Mouse (Mus musculus): Measurements from ENCODE around the gene Pgs1. TPM values are rescaled to one million over a fixed set of nuclear protein-coding genes. Genes with fewer than 3 reads are reported as not detected.
A peak's percentile ranks its signal among the peaks of the same experiment; 100 is the strongest.

Gene Pgs1
- total RNA-seq, 2 experiments from 2014 or later: 17.8 to 20.0 TPM

DNA sequence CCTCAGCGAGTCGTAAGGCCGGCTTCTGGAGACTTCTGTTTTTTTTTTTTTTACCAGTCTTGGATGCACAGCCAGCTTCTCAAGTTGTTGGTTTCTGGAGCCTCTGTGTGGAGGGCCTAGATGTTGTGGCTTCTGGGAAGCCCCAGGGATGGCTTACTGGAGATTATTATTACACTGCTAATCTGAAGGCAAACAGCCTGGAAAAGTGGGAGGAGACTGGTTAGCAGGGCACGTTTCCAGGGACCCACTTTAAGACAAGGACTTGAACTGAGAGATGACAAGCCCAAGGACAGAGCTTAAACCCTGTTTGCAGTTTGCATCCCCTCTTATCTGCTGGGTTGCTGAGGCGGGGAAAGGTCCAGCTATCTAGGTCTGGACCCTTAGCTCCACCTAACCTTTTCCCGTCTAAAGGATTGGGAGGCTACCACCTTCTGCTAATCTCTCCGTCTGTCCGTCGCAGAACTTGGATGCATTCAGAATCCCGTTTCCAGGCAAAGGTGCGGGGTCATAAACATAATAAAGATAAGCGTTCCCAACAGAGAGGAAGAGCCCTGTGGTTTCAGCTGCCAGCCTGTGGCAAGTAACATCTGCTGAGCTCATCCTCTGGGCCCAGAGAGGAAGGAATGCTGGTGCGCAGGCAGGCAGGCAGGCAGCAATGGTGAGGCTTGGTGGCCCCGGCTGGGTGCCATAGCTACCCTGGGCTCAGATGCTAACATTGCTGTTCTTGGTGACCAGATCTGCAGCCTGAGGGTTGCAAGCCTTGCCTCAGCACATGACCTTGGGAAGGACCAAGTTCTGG is 11.6 kb upstream of the Pgs1 start:
- intact Hi-C loops (cut with DNase I): no loop called here
- DNase-seq: no peak

DNA sequence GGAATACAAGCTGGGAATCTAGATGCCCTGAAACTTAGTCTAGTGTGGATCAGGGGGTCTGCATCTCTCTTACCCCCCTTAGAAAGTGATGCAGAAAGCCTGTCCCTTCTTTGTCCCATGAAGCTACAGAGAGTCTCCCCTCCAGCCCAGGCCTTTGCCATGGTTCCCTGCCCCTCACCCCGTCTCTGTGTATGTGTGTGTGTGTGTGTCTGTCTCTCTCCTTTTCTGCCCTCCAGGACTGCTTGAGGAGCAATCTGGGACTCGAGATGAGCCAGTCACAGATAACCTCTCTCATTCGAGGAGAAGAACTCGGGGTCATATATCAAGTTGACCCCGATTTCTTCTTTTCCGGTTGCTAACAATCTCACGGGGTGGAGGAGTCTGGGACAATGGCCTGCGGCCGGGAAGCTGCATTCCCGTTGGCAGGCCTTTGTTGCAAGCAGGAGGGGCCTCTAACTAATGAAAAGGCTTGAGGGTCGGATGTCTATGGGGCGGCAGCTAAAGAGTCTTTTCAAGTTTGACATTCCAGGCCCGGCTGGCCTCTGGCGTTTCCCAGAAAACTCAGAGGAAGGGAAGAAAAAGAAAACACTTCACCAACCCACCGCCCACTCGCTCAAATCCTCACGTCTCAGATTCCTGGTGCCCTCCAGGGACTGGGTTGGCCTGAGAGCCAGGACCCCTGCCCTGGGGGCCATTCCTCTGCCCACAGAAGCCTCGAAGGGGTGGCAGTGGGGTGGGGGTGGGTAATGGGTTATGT is 10.7 kb upstream of the Pgs1 start:
- intact Hi-C loops (cut with DNase I): no loop called here
- DNase-seq: no peak

DNA sequence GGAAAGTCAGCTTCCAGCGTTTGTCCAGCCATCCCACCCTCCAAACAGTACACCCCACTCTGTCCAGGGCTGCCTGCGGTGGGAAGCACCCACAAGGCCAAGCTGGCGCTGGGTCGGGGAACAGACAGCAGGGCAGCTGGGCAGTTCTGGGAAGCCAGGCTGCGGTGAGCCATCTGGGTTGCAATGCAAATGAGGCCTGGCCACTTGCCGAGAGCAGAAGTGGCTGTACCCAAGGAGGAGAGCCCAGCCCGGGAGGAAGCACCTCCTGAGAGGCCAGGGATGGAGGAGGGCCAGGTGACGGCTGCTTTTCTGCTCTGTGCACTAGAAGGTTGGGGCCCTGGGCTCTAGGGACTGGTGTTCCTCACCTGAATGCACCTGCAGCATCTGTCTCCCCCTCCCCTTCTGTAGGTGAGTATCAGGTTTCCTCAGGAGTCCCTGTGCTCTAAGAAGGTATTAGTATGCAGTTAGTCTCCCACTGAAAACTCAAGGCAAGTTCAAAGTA is 10.0 kb upstream of the Pgs1 start:
- peak; percentile 60 to 65 for DNase-seq
- intact Hi-C loops (cut with DNase I): no loop called here

DNA sequence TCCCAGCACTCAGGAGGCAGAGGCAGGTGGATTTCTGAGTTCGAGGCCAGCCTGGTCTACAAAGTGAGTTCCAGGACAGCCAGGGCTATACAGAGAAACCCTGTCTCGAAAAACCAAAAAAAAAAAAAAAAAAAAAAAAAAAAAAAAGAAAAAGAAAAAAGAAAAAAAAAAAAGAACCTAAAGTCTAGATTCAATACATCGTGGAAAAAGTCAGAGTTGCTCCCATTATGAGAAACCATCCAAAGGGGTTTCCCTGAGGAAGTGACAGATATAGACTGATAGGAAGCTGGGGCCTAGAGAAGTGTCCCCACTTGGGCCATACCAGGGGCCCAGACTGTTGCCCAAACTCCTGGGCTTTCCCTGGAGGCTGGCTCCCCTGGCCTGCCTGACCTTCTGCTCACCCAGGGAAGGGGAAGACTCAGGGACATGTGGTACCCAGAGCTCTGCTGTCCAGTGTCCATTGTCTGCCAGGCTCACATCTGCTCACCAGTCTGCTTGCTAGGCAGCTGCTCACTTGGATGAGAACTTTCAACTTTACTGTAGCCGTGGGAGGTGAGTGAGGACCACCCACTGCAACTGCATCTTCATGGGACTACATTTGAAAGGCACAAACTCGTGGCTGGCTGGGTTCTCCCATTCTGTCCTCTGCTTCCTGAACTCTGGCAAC is 8.3 kb upstream of the Pgs1 start:
- intact Hi-C loops (cut with DNase I): no loop called here
- no peak for DNase-seq

DNA sequence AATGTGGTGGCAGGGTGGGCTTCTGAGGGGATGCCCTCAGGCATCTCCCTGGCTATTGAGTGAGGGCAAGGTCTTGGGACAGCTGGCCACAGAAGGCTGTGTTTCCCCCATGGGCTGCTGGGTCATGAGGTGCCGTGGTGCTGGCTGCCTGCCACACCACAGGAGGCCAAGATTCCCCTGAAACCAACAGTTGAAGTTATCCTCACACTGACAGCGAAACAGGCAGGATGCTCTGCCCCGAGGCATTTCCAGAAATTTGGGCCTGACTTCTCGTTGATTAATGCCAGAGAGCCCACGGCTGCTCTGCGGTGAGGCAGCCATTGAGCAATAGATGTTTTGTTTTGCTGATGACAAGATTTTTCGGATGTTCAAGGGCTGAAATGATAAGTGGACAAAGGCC is 6.7 kb upstream of the Pgs1 start:
- DNase-seq: no peak
- intact Hi-C loops (cut with DNase I): no loop called here

DNA sequence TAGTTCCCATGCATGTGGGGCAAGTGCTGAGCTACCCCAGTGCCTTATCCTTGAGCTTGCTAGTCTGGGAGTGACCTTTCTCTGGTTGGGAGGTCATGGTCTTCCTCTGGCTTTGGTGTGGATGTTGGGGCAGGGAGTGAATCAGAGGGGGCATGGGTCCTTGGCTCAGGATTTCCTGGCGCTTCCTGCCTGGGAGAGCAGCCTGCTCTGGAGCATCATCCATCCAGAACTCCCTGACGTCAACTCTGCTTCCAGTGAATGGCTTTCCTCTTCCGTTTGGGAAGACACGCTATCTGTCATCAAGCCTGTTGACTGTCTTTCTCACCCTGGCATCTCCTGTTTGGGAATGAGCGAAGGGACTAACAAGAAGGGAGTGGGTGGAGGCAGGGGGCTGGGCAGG is 3.7 kb upstream of the Pgs1 start:
- intact Hi-C loops (cut with DNase I): no loop called here
- DNase-seq: no peak

DNA sequence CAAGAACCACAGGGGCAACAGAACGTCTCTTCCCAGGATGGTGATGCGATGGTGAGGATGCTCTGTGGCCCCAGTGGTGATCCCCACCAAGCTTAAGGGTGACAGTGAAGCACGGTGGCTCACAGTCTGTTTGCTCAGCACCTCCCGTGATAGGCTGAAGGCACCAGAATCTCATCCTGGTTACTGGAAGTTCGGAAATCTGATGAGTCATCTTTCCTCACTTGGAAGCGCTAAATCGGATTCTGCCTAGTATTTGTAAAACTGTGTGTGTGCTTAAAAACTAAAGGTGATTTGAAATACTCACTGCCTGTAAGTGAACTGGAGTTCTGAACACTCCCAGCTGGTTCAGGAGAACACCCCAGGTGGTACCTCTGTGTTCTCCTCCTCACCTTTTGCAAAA is 2.3 kb upstream of the Pgs1 start:
- no peak for DNase-seq
- intact Hi-C loops (cut with DNase I): no loop called here

DNA sequence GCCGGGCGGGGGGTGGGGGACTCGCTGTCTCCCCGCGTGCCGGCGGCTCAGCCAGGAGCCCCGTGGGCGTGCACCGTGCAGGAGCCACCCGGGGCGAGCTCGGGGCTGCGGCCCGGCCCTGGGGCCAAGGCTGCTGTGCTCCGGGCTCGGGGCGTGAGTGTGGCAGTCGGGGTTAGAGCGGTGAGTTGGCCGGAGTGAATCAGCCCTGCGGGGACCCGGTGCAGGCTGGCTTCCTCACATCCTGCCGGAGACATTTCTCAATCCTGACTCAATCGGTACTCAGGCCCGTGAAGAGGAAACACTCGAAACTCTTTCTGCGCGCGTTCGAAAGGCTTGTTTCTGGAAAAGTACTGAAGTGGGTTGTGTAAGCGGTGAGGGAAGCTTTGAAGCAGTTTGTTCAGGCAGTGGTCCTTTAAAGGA is 950 bp downstream of the Pgs1 start:
- DNase-seq: peak in 1 of 2 experiments; percentile 47
- intact Hi-C loops (cut with DNase I): no loop called here

DNA sequence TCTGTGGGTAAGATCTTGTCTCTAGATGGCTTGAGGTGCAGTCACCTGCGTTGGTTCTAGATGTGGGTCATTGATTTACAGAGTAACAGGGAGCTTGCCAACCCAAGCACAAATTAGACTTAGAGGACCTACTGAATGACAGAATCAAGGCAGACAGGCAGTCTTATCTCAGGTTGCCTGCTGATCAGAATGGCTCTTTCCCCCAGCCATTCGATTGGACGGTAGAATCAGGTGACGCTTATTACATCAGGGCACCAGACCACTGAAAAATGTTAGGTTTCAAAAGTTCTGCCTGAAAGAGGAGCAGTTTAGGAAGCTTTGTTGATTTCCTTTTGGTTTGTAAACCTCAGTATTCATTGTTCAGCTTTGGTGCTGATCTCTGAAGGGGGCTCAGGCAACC is 1.9 kb downstream of the Pgs1 start:
- intact Hi-C loops (cut with DNase I): no loop called here
- DNase-seq: no peak

DNA sequence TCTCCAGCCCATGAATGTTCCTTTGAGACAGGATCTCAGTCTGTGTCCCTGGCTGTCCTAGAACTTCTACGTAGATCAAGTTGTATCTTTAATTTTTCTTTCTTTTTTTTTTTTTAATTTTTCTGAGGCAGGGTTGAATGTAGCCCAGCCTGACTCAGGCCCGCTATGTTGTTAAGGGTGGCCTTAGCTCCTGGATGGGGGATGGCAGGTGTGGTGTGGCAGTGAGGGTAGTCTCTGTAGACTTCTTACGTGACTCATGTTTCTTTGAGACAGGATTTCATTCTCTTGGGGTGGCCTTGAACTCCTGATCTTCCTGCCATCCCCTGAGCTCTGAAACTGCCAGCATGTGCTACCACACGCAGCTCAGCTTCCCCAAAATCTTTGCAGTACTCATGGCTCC is 3.1 kb downstream of the Pgs1 start:
- DNase-seq: no peak
- intact Hi-C loops (cut with DNase I): no loop called here

DNA sequence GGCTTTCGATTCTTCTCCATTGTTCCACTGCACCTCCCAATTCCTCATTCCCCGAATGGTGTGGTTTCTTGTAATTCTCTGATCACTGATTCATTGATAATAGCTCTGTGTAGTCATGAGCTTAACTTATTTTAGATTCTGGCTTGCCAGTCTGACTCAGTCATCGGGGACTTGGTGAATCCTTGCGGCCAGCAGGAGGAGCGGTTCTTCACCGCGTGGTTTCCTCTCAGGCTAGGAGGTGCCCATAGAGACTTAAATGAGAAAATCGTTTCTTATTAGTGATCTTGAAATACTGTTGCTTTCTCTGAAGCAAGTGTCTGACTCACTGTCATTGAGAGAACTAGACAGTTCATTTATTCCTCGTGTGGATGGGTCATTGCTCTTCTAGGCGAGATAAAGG is 3.8 kb downstream of the Pgs1 start:
- intact Hi-C loops (cut with DNase I): no loop called here

DNA sequence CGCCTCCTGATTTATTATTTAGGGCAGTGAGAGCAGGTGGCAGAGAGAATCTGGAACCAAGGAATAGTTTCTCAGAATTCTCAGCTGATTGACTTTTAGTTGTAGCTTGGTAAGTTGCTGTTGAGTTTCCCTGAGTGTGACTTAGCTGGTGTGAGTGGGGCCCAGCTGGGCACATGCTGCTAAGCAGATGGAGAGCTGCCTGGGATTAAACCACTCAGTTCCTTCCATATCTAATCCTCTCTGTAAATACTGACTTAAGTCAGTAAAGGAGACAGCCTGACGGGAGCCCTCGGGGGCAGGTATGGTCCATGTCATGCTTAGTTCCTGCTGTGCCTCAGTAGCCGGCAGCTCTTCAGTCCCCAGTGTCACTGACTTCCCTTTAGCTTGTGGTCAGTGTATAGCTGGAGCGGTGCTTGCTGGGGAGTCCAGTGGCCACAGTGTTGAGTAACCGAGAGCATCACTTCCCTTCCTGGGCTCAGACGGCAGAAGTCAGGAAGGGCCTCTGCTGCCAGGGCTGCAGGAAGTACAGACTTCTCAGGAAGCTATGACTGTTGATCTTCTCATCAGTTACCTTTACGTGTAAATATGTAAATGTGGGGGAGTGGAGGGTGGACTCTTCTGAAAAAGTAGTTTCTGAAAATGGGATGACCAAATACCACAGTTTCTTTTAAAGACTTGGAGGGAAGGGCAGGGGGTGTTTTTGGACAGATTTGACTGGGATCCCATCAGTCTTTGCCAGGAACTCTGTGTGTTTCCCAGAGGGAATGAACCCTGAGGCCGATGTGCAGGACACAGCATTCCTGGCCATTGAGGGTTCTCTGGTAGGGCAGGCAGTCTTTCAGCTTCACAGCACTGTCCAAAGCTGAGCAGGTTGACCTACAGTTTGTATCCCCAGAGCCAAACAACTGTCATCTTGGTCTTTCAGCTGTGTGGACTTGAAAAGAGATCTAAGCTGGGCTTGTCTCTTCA is 5.7 kb downstream of the Pgs1 start:
- peak in 1 of 2 experiments; percentile 31 for DNase-seq

More for the DNA sequence above, 3.8 kb downstream of the Pgs1 start:
- no peak for DNase-seq

DNA sequence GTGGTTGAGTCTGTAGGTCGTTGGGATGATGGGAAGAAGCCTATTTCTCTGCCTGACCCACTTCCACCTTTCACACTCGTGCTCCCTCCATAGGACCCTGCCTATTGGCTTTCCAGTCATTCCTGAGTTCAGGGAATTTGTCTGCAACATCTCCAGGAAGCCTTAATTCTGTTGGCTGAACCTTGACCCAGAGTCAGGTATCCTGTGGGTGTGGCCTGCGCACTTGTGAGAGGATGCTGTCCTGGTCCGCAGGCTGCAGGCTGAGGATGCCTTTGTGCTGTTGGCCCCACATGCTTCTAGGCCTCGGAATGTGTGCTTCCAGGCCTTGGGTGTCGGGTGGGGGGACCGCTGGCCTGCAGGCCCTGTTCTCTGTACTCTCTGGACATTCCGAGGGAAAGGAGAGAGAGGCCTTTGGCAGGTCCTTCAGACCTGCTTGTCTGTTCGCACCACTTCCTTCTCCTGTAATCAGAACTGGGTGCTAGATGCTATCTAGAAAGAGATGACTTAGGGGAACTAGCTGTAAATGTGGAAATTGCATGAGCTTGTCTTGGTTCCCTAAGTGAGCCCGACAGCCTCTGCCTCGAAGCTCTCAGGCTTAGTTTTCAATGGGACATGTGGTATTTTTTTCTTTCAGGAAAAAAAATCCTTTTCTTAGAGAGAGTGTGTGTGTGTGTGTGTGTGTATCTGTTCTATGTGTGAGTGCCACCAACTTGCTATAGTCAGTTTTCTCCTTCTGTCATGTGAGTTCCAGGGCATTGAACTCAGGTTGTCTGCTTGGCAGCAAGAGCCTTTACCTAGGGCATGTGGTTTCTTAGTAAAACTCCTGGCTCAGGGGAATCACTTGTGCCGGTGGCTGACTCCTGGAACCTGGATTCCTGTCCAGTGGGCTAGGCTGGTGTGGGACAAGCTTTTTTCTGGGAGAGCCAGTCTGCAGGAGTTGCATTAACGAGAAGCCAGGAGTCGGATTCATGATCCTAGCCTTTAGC is 7.4 kb downstream of the Pgs1 start:
- intact Hi-C loops (cut with DNase I): no loop called here
- no peak for DNase-seq

More for the DNA sequence above, 5.7 kb downstream of the Pgs1 start:
- intact Hi-C loops (cut with DNase I): no loop called here

DNA sequence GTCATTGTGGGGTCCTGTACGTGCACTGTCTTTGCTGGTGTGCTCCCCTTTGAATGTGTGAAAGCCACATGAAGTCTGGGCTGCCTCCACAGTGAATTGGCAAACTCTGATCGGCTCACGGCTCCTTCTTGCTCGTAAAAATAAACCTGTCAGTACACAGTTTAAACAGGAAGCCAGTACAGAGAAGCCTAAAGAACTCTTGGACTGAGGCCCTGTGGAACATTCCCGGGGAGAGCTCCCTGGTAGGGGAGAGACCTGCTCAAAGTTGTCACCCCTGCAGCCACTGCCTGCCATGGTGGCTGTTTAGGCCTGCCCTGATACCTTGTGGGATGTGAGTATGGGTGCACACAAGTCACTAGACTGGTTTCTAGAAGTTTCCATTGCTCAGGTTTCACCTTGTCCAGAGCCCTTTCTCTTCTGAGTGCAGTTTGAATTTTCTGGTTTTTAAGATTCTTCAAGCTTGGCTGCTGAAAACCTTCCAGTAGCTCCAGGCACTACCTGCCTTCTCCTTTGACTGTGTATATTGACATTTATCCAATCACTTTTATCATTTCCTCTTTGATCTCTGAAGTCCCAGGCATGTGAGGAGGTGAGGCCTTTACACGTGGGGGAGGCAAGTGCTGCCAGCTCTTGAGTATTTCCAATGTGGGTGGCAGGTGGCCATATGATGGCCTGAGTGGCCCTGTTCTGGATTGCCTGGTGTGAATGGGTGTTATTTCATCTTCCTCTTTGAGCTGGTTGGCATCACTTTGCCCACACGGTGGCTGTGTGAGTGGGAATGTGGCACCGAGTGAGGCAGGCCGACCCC is 8.4 kb downstream of the Pgs1 start:
- intact Hi-C loops (cut with DNase I): no loop called here
- peak in 1 of 2 experiments; percentile 44 for DNase-seq

DNA sequence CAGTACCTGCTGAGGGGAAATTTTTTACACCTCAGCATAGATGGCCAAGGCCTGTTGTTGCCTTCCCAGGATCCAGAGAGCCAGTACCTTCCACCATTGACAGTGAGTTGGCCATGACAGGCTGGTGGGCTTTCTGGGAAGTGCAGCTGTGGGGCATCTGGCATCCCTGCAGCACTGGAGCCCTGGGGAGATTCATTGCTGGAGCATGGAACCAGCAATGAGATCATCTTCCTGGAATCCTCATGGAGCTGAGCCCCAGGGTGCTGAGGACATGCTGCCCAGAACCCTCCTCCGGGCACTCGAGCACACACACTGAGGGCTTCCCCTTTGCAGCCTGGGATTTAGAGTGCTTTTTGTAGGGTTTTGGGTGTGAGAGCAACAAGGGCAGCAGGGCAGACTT is 9.2 kb downstream of the Pgs1 start:
- intact Hi-C loops (cut with DNase I): no loop called here
- no peak for DNase-seq

DNA sequence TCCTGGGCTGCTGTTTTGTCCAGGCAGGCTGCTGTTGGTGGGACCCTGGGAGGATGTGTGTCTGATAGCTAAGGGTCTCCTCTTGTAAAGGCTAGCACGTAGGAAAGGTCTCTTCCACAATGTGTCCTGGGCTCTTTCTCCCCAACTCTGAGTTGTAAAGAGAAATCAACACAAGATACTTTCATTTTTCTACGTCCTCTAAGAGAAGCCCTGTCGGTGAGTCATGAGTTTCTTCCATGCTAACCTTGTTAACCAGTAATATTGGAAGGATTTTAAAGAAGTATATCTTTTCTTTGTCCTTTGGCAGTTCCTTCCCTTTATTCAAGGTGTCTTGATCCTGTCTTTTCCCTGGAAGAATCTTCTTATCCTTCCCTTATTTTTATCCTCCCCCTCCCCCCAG is 9.6 kb downstream of the Pgs1 start:
- intact Hi-C loops (cut with DNase I): no loop called here
- no peak for DNase-seq

DNA sequence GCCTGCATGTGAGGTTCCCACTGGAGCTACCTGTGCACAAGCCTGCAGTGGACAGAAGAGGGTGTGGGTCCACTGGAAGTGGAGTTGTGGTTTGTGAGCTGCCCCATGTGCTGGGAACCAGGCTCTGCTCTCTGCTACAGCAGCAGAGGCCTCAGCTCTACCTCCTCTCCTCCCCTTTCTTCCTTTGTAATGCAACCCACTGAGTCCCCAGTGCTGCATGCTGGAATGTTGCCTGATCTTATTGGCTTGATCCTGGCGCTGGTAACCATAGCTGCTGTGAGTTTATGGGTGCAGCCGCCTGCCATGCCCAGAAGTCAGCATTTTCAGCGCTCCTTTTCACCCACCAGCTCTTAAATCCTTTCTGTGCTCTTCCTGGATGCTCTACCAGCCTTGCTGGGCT is 10.0 kb downstream of the Pgs1 start:
- intact Hi-C loops (cut with DNase I): no loop called here
- no peak for DNase-seq

DNA sequence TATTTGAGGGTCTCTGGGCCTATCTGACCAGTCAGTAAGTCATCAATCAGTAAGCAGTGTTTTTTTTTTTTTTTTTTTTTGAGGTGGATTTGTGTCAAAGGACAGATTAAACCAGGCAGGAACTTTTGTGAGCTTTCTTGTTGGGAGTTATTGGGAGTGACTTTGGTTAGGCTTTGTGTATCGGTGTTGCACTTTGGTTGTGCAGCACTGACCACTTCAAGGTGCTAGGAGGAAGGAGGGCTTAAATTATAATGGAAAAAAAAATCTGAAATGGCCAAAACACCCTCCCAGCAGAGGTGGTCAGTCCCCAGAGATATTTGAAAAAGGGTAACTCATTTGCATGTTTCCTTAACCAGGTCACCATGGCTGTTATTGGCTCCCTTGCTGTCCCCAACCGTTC is 11.0 kb downstream of the Pgs1 start:
- no peak for DNase-seq
- intact Hi-C loops (cut with DNase I): no loop called here
